Mouse (Mus musculus) leukemia stem cell, adult 10-12 weeks (primary cell): ENCODE data around the gene Olfr1378. TPM values are rescaled to one million over a fixed set of nuclear protein-coding genes. Genes with fewer than 3 reads are reported as not detected.

Experiments used
- polyA plus RNA-seq: library from polyadenylated mRNA; stranded (reverse); fragments of >175 nt; gene quantifications from 2 replicates; pipeline ENCODE4 v1.2.3, GENCODE M21; 2012; ENCODE audit warnings: low replicate concordance

Olfr1378 gene
- polyA plus RNA-seq: not detected in 2 replicates

GRCm38 (mm10) chr11:50966230-50966629, at the start of gene Olfr1378:
Gene Olfr1378, plus strand, starts transcription at chr11:50966530.

GRCm38 (mm10) chr11:50931451-50931866, 34.9 kb upstream of the Olfr1378 start, which contains the start of gene Zfp354b:
Gene Zfp354b, minus strand, starts transcription at chr11:50931633.

GRCm38 (mm10) chr11:50943506-50943905, 22.8 kb upstream of the Olfr1378 start, which contains the start of gene 4933414I15Rik:
Gene 4933414I15Rik, minus strand, starts transcription at chr11:50943765.

GRCm38 (mm10) chr11:50953665-50954064, 12.7 kb upstream of the Olfr1378 start, which contains the start of gene Prop1:
Gene Prop1, minus strand, starts transcription at chr11:50953765.

GRCm38 (mm10) chr11:50981667-50982066, 15.3 kb downstream of the Olfr1378 start, which contains the start of gene Olfr1377:
Gene Olfr1377, plus strand, starts transcription at chr11:50981967.

GRCm38 (mm10) chr11:51003296-51003695, 37.0 kb downstream of the Olfr1378 start, which contains the start of gene Olfr51:
Gene Olfr51, plus strand, starts transcription at chr11:51003596.

GRCm38 (mm10) chr11:51013936-51014335, 47.6 kb downstream of the Olfr1378 start, which contains the start of gene Olfr54:
Gene Olfr54, plus strand, starts transcription at chr11:51014236.

Other genes starting within 250 kb of the Olfr1378 start
- gene Zfp354c, start 138.8 kb upstream of the Olfr1378 start, polyA plus RNA-seq: 0.10 TPM in 1 of 2 replicates, not detected in the other
- 0.16 TPM in 1 of 2 replicates, not detected in the other for gene Zfp879, start 125.0 kb upstream of the Olfr1378 start, polyA plus RNA-seq
- 0.28 and 0.30 TPM in 2 replicates for gene Grm6, start 115.8 kb upstream of the Olfr1378 start, polyA plus RNA-seq
- not detected in 2 replicates for gene Zfp454, start 78.9 kb upstream of the Olfr1378 start, polyA plus RNA-seq
- not detected in 2 replicates for gene Zfp2, start 50.4 kb upstream of the Olfr1378 start, polyA plus RNA-seq
- not detected in 2 replicates for gene Zfp354b, start 34.9 kb upstream of the Olfr1378 start, polyA plus RNA-seq
- gene 4933414I15Rik, start 22.8 kb upstream of the Olfr1378 start, polyA plus RNA-seq: not detected in 2 replicates
- gene Prop1, start 12.8 kb upstream of the Olfr1378 start, polyA plus RNA-seq: not detected in 2 replicates
- gene Olfr1377, start 15.4 kb downstream of the Olfr1378 start, polyA plus RNA-seq: not detected in 2 replicates
- gene Olfr51, start 37.1 kb downstream of the Olfr1378 start, polyA plus RNA-seq: not detected in 2 replicates
- gene Olfr54, start 47.7 kb downstream of the Olfr1378 start, polyA plus RNA-seq: not detected in 2 replicates
- gene Olfr1375, start 81.6 kb downstream of the Olfr1378 start, polyA plus RNA-seq: not detected in 2 replicates
- gene Zfp354a, start 92.7 kb downstream of the Olfr1378 start, polyA plus RNA-seq: not detected in 2 replicates